Mouse (Mus musculus) brain, embryonic 14.5 days (tissue): ENCODE data around the gene Gls2.

Experiments used
- CTCF ChIP-seq: fragments of 200-500 bp; IDR thresholded peaks from 2 replicates; pipeline ENCODE4 v1.5.1; 2012; ENCODE audit warnings: inconsistent platforms, mild to moderate bottlenecking, moderate library complexity, borderline replicate concordance; ENCODE audit not compliant: insufficient read depth, insufficient read length; ENCODE audit errors: extremely low read depth
- POLR2A ChIP-seq: fragments of 200-500 bp; IDR thresholded peaks from 2 replicates; pipeline ENCODE4 v1.6.1; 2012; ENCODE audit warnings: mild to moderate bottlenecking, inconsistent platforms, borderline replicate concordance; ENCODE audit not compliant: poor library complexity, insufficient read depth, insufficient read length, severe bottlenecking; ENCODE audit errors: extremely low read depth

GRCm38 (mm10) chr10:128212148-128212547 is 17.9 kb downstream of the Gls2 start:
- TF ChIP-seq POLR2A = no peak
- TF ChIP-seq CTCF = no peak
